Comparison of ENCODE assay signal across 17 mouse cellular contexts in the genomic region with DNA sequence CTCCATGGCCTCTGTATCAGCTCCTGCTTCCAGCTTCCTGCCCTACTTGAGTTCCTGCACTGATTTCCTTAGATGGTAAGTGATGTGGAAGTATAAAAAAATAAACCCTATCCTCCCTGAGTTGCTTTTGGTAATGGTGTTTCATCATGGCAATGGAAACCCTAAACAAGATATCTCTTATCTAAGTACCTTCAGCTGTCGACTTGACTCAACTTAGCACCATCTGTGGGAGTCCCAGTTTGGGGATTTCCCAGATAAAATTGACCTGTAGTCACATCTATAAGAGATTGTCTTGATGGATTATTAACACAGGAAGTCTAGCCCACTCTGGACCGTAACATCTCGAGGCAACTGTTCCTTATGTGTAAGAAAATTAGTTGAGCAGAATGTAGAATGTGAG.
DNase-seq lines count a peak whose midpoint lies in the region; TF ChIP-seq lines count a peak whose summit lies in the region.
"Had no signal": no experiment of that assay in that cellular context is flagged by ENCODE, and none has a peak within 500 bp of the region (broad histone marks: within the 10 kb centered on the region; RNA-seq: fewer than 3 reads in every experiment).

No protein-coding gene starts in this region.

- H3K79me2 ChIP-seq in MEL (ENCODE audit: control insufficient read depth, insufficient read depth, low read length, poor library complexity) = no peaks in the 10 kb centered on the region

- no peak overlapping the region for H3K27ac ChIP-seq in MEL (ENCODE audit: control insufficient read depth, low read depth, low read length)

- H3K4me3 ChIP-seq in MEL (ENCODE audit: control insufficient read depth in 1 of 2, insufficient read depth in 1 of 2, low read depth in 2 of 2, low read length in 2 of 2) = no peak overlapping the region

- DNase-seq in MEL (ENCODE audit: low read depth, low spot score) = peak; percentile 11
- no peak for DNase-seq in heart, adult 11 months
- DNase-seq: adrenal gland, adult 2 months; adrenal gland, adult 8-10 months; adrenal gland, postnatal 10 days; adrenal gland, postnatal 14 days; adrenal gland, postnatal 25 days; adrenal gland, postnatal 36 days; B cell, adult 2 months; cerebellum, adult 11 months; cerebellum, adult 11-12 months; cerebellum, adult 18-20 months; cerebellum, adult 2 months; cerebellum, adult 8-10 months had no signal

- H3K36me3 ChIP-seq in MEL (ENCODE audit: control insufficient read depth in 1 of 2, insufficient read depth in 2 of 2, low read length in 2 of 2) = no peaks in the 10 kb centered on the region; a peak in 1 of 4 replicates
- H3K36me3 ChIP-seq: G1E had no signal

- no peak for TF ChIP-seq POLR2A in MEL (IDR thresholded peaks at IDR 0.05; ENCODE audit: control insufficient read depth in 1 of 2, insufficient read depth in 1 of 2, low read depth in 1 of 2, low read length in 2 of 2, poor library complexity in 1 of 2)

- no peak overlapping the region for H3K9ac ChIP-seq in MEL (ENCODE audit: control insufficient read depth, low read depth, low read length, poor library complexity, severe bottlenecking)

- H3K9me3 ChIP-seq in MEL (replicated peaks; ENCODE audit: insufficient read depth, low read length) = no peaks in the 10 kb centered on the region
- H3K9me3 ChIP-seq: G1E had no signal

- TF ChIP-seq CTCF in MEL (IDR thresholded peaks at IDR 0.05 in 2 of 3, conservative IDR thresholded peaks at IDR 0.05 in 1 of 3; ENCODE audit: control insufficient read depth in 1 of 3, insufficient read depth in 1 of 3, low read depth in 2 of 3, low read length in 3 of 3, poor library complexity in 1 of 3, severe bottlenecking in 1 of 3) = no peak

- TF ChIP-seq EP300 in MEL (IDR thresholded peaks at IDR 0.05; ENCODE audit: low read depth in 1 of 2, low read length in 2 of 2) = peak in 1 of 2 experiments; percentile 34; a peak in 1 of 4 replicates

- no peaks in the 10 kb centered on the region for H3K27me3 ChIP-seq in MEL (ENCODE audit: control insufficient read depth in 1 of 2, insufficient read depth in 2 of 2, low read length in 2 of 2)
- H3K27me3 ChIP-seq: CH12.LX, Patski had no signal

- H3K4me1 ChIP-seq in MEL (ENCODE audit: control insufficient read depth in 1 of 2, insufficient read depth in 2 of 2, low read length in 2 of 2) = peaks cover 0 to 3% of the 10 kb centered on the region in 2 experiments; a peak in 1 of 4 replicates

- TF ChIP-seq RAD21 in MEL (IDR thresholded peaks at IDR 0.05; ENCODE audit: low read depth, low read length) = no peak

TF ChIP-seq in MEL, 35 proteins besides CTCF, POLR2A, EP300 and RAD21:
- TF ChIP-seq TCF12 (IDR thresholded peaks at IDR 0.05; ENCODE audit: low read depth, low read length) (peak; percentile 64; the same call in 1 of the 2 replicates), MYC (IDR thresholded peaks at IDR 0.05; ENCODE audit: low read depth, low read length) (no peak), MYB (IDR thresholded peaks at IDR 0.05; ENCODE audit: low read depth, low read length) (no peak), ETS1 (IDR thresholded peaks at IDR 0.05; ENCODE audit: low read depth, low read length) (peak; percentile 39), GATA1 (IDR thresholded peaks at IDR 0.05; ENCODE audit: low read depth, low read length) (peak; percentile 53)
